Mouse (Mus musculus) C2C12 (cell line): ENCODE results near the gene Olfr148. TPM values are rescaled to one million over a fixed set of nuclear protein-coding genes. Genes with fewer than 3 reads are reported as not detected.

ENCODE experiments used
- H3K27me3 ChIP-seq: one replicate; pipeline ENCODE4 v1.6.1; 2011; ENCODE audit not compliant: control insufficient read depth, insufficient read depth, insufficient read length
- H3K36me3 ChIP-seq: one replicate; pipeline ENCODE4 v1.6.1; 2011; ENCODE audit not compliant: control insufficient read depth, insufficient read depth
- H3K4me3 ChIP-seq: one replicate; pipeline ENCODE4 v1.5.1; 2011; ENCODE audit warnings: mild to moderate bottlenecking, control low read depth; ENCODE audit not compliant: poor library complexity, insufficient read depth, severe bottlenecking
- H3K79me2 ChIP-seq: one replicate; pipeline ENCODE4 v1.6.1; 2011; ENCODE audit not compliant: control insufficient read depth, insufficient read depth
- H3K79me3 ChIP-seq: one replicate; pipeline ENCODE4 v1.6.1; 2011; ENCODE audit warnings: low read depth, control low read depth
- H3ac ChIP-seq: one replicate; pipeline ENCODE3; 2011; ENCODE audit warnings: low read depth; ENCODE audit not compliant: control insufficient read depth, insufficient read length
- CEBPB ChIP-seq: IDR thresholded peaks from one replicate; pipeline ENCODE4 v1.6.1; 2011; ENCODE audit warnings: low read depth, mild to moderate bottlenecking, control low read depth, moderate library complexity
- CTCF ChIP-seq: IDR thresholded peaks from one replicate; pipeline ENCODE4 v1.5.1; 2011; ENCODE audit not compliant: control insufficient read depth, insufficient read depth, insufficient read length
- FOSL1 ChIP-seq: IDR thresholded peaks from one replicate; pipeline ENCODE4 v1.8.0; 2011; ENCODE audit warnings: mild to moderate bottlenecking, low read length; ENCODE audit not compliant: poor library complexity, insufficient read depth, severe bottlenecking
- MAX ChIP-seq: IDR thresholded peaks from one replicate; pipeline ENCODE4 v1.6.1; 2011; ENCODE audit warnings: mild to moderate bottlenecking, control low read depth
- MYOD1 ChIP-seq: IDR thresholded peaks from one replicate; pipeline ENCODE4 v1.6.1; 2011; ENCODE audit warnings: low read depth; ENCODE audit not compliant: control insufficient read depth, insufficient read length
- MYOG ChIP-seq: IDR thresholded peaks from one replicate; pipeline ENCODE4 v1.6.1; 2011; ENCODE audit not compliant: control insufficient read depth, insufficient read length; ENCODE audit errors: extremely low read depth
- USF1 ChIP-seq: IDR thresholded peaks from one replicate; pipeline ENCODE4 v1.6.1; 2011; ENCODE audit warnings: low read depth, mild to moderate bottlenecking, control low read depth, moderate library complexity
- polyA plus RNA-seq: library from polyadenylated mRNA; unstranded; fragments of >200 nt; fragmentation: generic; extraction: Trizol; gene quantifications from one replicate; pipeline ENCODE4 v1.2.1, GENCODE M21; 2012; ENCODE audit warnings: missing spikeins

Olfr148 gene
- polyA plus RNA-seq, 1 experiment = not detected

GRCm38 (mm10) chr9:39633913-39634594 is 23.6 kb downstream of the Olfr148 start:
- H3K4me3 ChIP-seq = no peak overlapping the region

GRCm38 (mm10) chr9:39644785-39645184 is 34.3 kb downstream of the Olfr148 start, which contains the start of gene Olfr961:
Olfr961 (plus strand) TSS chr9:39645085.
- H3K79me2 ChIP-seq = no peaks in the 10 kb centered on the region
- H3K36me3 ChIP-seq = no peaks in the 10 kb centered on the region
- no peaks in the 10 kb centered on the region for H3K79me3 ChIP-seq
- no peaks in the 10 kb centered on the region for H3K27me3 ChIP-seq
- no peak within 1 kb of the TSS for H3K4me3 ChIP-seq
- TF ChIP-seq CTCF (no peak), USF1 (no peak), FOSL1 (no peak), MYOG (no peak), CEBPB (no peak), MAX (no peak), MYOD1 (no peak)
- H3ac ChIP-seq = no peak within 1 kb of the TSS

More at GRCm38 (mm10) chr9:39633913-39634594, 23.6 kb downstream of the Olfr148 start:
- Histone ChIP-seq H3K79me3 (no peaks in the 10 kb centered on the region), H3ac (no peak overlapping the region), H3K79me2 (no peaks in the 10 kb centered on the region), H3K27me3 (no peaks in the 10 kb centered on the region), H3K36me3 (no peaks in the 10 kb centered on the region)
- TF ChIP-seq CTCF (no peak), MYOD1 (no peak), MAX (no peak), USF1 (no peak), FOSL1 (no peak), CEBPB (no peak), MYOG (no peak)

GRCm38 (mm10) chr9:39647382-39647781 is 36.9 kb downstream of the Olfr148 start:
- Histone ChIP-seq H3K4me3 (no peak overlapping the region), H3K27me3 (no peaks in the 10 kb centered on the region), H3K79me3 (no peaks in the 10 kb centered on the region), H3K36me3 (no peaks in the 10 kb centered on the region), H3K79me2 (no peaks in the 10 kb centered on the region), H3ac (no peak overlapping the region)
- no peak for TF ChIP-seq MAX
- no peak for TF ChIP-seq MYOG
- no peak for TF ChIP-seq CTCF
- TF ChIP-seq FOSL1 = no peak
- no peak for TF ChIP-seq USF1
- TF ChIP-seq MYOD1 = no peak
- no peak for TF ChIP-seq CEBPB

- no peaks in the 10 kb centered on the region for H3K36me3 ChIP-seq
- no peak overlapping the region for H3ac ChIP-seq
- TF ChIP-seq MAX (no peak), CTCF (no peak), MYOD1 (no peak), FOSL1 (no peak), CEBPB (no peak), MYOG (no peak), USF1 (no peak)
- no peaks in the 10 kb centered on the region for H3K79me3 ChIP-seq
- no peak overlapping the region for H3K4me3 ChIP-seq
- H3K27me3 ChIP-seq = no peaks in the 10 kb centered on the region
- no peaks in the 10 kb centered on the region for H3K79me2 ChIP-seq
Measured at GRCm38 (mm10) chr9:39654756-39655396, 44.4 kb downstream of the Olfr148 start.

Other genes starting within 250 kb of the Olfr148 start
- not detected for gene Olfr951, start 223.2 kb upstream of the Olfr148 start, polyA plus RNA-seq
- not detected for gene Olfr952, start 183.5 kb upstream of the Olfr148 start, polyA plus RNA-seq
- not detected for gene Olfr954, start 154.0 kb upstream of the Olfr148 start, polyA plus RNA-seq
- not detected for gene Olfr955, start 138.7 kb upstream of the Olfr148 start, polyA plus RNA-seq
- gene Olfr44, start 116.7 kb upstream of the Olfr148 start, polyA plus RNA-seq = not detected
- gene Olfr957, start 94.8 kb upstream of the Olfr148 start, polyA plus RNA-seq = not detected
- not detected for gene Olfr958, start 56.6 kb upstream of the Olfr148 start, polyA plus RNA-seq
- gene Olfr959, start 35.1 kb upstream of the Olfr148 start, polyA plus RNA-seq = not detected
- gene AW551984, start 6.3 kb upstream of the Olfr148 start, polyA plus RNA-seq = not detected
- gene Olfr960, start 10.7 kb downstream of the Olfr148 start, polyA plus RNA-seq = not detected
- gene Olfr961, start 34.4 kb downstream of the Olfr148 start, polyA plus RNA-seq = not detected
- not detected for gene Olfr963, start 56.5 kb downstream of the Olfr148 start, polyA plus RNA-seq
- gene Olfr149, start 96.5 kb downstream of the Olfr148 start, polyA plus RNA-seq = 0.04 TPM
- gene Olfr965, start 100.7 kb downstream of the Olfr148 start, polyA plus RNA-seq = not detected
- not detected for gene Olfr150, start 120.3 kb downstream of the Olfr148 start, polyA plus RNA-seq
- gene Olfr967, start 135.6 kb downstream of the Olfr148 start, polyA plus RNA-seq = not detected
- gene Olfr968, start 172.6 kb downstream of the Olfr148 start, polyA plus RNA-seq = not detected
- gene Olfr969, start 180.3 kb downstream of the Olfr148 start, polyA plus RNA-seq = not detected
- gene Olfr970, start 198.2 kb downstream of the Olfr148 start, polyA plus RNA-seq = not detected
- not detected for gene Olfr971, start 226.2 kb downstream of the Olfr148 start, polyA plus RNA-seq